Mouse (Mus musculus): ENCODE results near the gene Zfp704.

- TF ChIP-seq CTCF (conservative IDR thresholded peaks at IDR 0.05; ENCODE audit: low read length): no peak
- no peak for TF ChIP-seq NANOG (IDR thresholded peaks at IDR 0.05; ENCODE audit: borderline replicate concordance, low read length)
Observed at GRCm38 (mm10) chr3:9537889-9538288, 72.0 kb downstream of the Zfp704 start.
